Mouse (Mus musculus) lung, postnatal 0 days (tissue): ENCODE results near the gene Rhd. TPM values are rescaled to one million over a fixed set of nuclear protein-coding genes. Genes with fewer than 3 reads are reported as not detected.

Source experiments
- ATAC-seq: fragments of 200-750 bp; cut with Nextera tagmentation; 2 replicates; pipeline ENCODE4 v1.8.0; 2017; ENCODE audit warnings: moderate library complexity
- DNase-seq: peaks from one replicate; pipeline ENCODE4 v3.0.0-alpha.2; 2016; ENCODE audit warnings: low spot score
- H3K27ac ChIP-seq: fragments of 300-500 bp; sonication (generic); 2 replicates; pipeline ENCODE4 v1.5.1; 2014; ENCODE audit warnings: antibody characterized with exemption, mild to moderate bottlenecking, low read length, mixed read lengths
- H3K27me3 ChIP-seq: fragments of 300-500 bp; sonication (generic); replicated peaks from 2 replicates; pipeline ENCODE4 v1.6.1; 2014; ENCODE audit warnings: low read length, mixed read lengths; ENCODE audit not compliant: insufficient read depth
- H3K36me3 ChIP-seq: fragments of 300-500 bp; sonication (generic); 2 replicates; pipeline ENCODE4 v1.6.1; 2014; ENCODE audit warnings: low read length, mixed read lengths; ENCODE audit not compliant: insufficient read depth
- H3K4me1 ChIP-seq: fragments of 300-500 bp; sonication (generic); 2 replicates; pipeline ENCODE4 v1.6.1; 2014; ENCODE audit warnings: antibody characterized with exemption, low read depth, low read length, mixed read lengths; ENCODE audit not compliant: insufficient read depth
- H3K4me2 ChIP-seq: fragments of 300-500 bp; sonication (generic); replicated peaks from 2 replicates; pipeline ENCODE4 v1.6.1; 2014; ENCODE audit warnings: low read depth, mild to moderate bottlenecking, low read length, moderate library complexity, mixed read lengths
- H3K4me3 ChIP-seq: fragments of 300-500 bp; sonication (generic); 2 replicates; pipeline ENCODE4 v1.5.1; 2014; ENCODE audit warnings: low read depth, low read length
- H3K9ac ChIP-seq: fragments of 300-500 bp; sonication (generic); replicated peaks from 2 replicates; pipeline ENCODE4 v1.6.1; 2014; ENCODE audit warnings: low read depth, mild to moderate bottlenecking
- H3K9me3 ChIP-seq: fragments of 300-500 bp; sonication (generic); 2 replicates; pipeline ENCODE4 v1.6.1; 2016; ENCODE audit warnings: low read length, mixed read lengths
- CTCF ChIP-seq: IDR thresholded peaks from 2 replicates; pipeline ENCODE4 v1.5.1; 2016; ENCODE audit warnings: antibody characterized with exemption, mild to moderate bottlenecking
- EP300 ChIP-seq: IDR thresholded peaks from 2 replicates; pipeline ENCODE4 v1.6.1; 2016; ENCODE audit warnings: antibody characterized with exemption, mild to moderate bottlenecking, control low read depth
- WGBS: fragments of 180-500 bp; shearing (Covaris S2); extraction: QIAGEN DNeasy Blood & Tissue Kit; methylation state at CpG from one replicate; pipeline ENCODE4 v1.1.7; 2014; 5-methylcytosine and 5-hydroxymethylcytosine counted together
- polyA plus RNA-seq: library from polyadenylated mRNA; unstranded; fragments of >200 nt; fragmentation: Nextera tagmentation; extraction: Ambion mirVana; gene quantifications from 2 replicates; pipeline ENCODE4 v1.2.1, GENCODE M21; 2015

Gene Rhd
- polyA plus RNA-seq, 1 experiment from 2014 or later, result 2.8 TPM

DNA sequence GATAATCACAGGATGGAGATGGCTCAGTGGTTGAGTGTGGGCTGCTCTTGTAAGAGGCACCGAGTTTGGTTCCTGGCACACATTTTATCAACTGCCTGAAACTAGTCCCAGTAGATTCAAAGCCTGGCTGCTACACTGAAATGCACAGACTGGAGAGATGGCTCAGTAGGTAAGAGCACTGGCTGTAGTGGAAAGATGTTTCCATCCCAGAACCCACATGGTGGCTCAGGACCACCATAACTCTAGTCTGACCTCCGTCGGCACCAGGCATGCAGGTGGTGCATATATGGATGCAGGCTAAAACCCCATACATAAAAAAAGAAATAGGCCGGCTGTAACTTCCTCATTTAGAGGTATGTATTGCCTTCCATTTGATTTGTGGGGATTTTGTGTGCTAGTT is 65.2 kb downstream of the Rhd start:
- 67% methylated on average over 4 of the region's 4 CpGs for WGBS
- Histone ChIP-seq H3K9ac (no peak overlapping the region), H3K27ac (0 out of 2 replicates have a peak overlapping the region, but pooled peaks have one; percentile 2), H3K36me3 (peaks cover 38% of the 10 kb centered on the region), H3K4me1 (peaks cover 4% of the 10 kb centered on the region; the same call in 1 of the 2 replicates), H3K9me3 (no peaks in the 10 kb centered on the region), H3K4me3 (no peak overlapping the region), H3K27me3 (no peaks in the 10 kb centered on the region), H3K4me2 (no peak overlapping the region)
- ATAC-seq, result no peak
- TF ChIP-seq EP300 (no peak), CTCF (no peak)
- no peak for DNase-seq

DNA sequence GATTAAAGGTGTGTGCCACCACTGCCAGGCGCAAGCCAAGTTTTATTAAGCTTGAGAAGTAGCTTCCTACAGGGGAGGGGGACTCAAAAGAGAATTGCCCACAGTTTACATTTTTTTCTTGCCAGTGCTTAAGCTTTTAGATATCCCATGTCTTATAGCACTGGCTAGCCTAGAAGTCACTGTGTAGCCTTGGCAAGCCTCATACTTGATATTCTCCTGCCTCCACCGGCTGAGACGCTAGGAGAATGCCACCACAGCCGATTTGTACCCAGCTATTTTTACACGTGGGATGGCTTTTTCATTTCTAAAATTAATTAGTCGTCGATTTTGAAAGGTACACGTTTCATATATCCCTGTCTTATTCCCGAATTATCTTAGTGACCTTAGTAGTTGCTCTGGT is 65.9 kb downstream of the Rhd start:
- Histone ChIP-seq H3K4me3 (peak overlapping the region; percentile 96), H3K27ac (peak overlapping the region; percentile 95), H3K4me2 (peak overlapping the region; percentile 58), H3K36me3 (peaks cover 43% of the 10 kb centered on the region), H3K9ac (0 out of 2 replicates have a peak overlapping the region, but pooled peaks have one; percentile 6), H3K27me3 (no peaks in the 10 kb centered on the region), H3K9me3 (no peaks in the 10 kb centered on the region), H3K4me1 (peaks cover 4% of the 10 kb centered on the region; the same call in 1 of the 2 replicates)
- 25% methylated on average over 9 of the region's 9 CpGs for WGBS
- ATAC-seq (no peak), DNase-seq (no peak)
- no peak for TF ChIP-seq CTCF
- no peak for TF ChIP-seq EP300

DNA sequence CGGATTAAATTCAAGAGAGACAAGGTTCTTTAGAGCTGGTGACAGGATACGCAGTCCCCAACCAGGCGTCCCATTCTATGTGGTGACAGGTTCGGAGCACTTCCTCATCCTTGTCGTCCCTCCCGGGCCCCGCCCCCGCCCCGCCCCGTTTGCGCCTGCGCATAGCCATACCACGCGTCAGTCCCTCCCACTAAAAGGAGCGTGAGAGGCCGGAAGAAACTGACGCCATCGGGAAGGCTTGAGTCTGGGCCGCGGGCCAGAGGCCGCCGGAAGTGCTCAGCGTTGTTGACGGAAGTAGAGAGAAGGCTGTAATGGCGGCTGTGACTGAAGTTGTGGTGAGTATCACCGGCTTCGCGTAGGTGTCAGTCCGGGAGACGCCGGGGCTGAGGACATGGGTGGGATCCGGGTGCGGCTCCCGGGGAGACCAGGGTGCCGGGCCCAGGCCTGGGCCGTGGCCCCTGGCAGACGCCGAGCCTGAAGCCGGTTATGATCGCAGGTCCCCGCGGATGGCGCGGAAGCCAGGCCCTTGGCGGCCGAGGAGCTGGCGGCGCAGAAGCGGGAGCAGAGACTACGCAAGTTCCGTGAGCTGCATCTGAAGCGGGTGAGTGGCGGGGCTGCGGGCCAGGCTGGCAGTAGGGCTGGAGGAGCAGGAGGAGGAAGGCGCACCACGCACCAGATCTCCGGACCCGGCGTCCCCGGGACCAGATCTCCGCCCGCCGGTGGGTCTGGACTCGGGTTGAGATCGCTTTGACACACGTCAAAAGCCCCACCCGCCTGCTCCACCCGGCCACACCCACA is 66.5 kb downstream of the Rhd start, which contains the start of gene Syf2:
Gene Syf2 (plus strand): TSS at position 215 of the 798 bp plus-strand sequence.
- 2% methylated on average over 66 of the region's 68 CpGs for WGBS

DNA sequence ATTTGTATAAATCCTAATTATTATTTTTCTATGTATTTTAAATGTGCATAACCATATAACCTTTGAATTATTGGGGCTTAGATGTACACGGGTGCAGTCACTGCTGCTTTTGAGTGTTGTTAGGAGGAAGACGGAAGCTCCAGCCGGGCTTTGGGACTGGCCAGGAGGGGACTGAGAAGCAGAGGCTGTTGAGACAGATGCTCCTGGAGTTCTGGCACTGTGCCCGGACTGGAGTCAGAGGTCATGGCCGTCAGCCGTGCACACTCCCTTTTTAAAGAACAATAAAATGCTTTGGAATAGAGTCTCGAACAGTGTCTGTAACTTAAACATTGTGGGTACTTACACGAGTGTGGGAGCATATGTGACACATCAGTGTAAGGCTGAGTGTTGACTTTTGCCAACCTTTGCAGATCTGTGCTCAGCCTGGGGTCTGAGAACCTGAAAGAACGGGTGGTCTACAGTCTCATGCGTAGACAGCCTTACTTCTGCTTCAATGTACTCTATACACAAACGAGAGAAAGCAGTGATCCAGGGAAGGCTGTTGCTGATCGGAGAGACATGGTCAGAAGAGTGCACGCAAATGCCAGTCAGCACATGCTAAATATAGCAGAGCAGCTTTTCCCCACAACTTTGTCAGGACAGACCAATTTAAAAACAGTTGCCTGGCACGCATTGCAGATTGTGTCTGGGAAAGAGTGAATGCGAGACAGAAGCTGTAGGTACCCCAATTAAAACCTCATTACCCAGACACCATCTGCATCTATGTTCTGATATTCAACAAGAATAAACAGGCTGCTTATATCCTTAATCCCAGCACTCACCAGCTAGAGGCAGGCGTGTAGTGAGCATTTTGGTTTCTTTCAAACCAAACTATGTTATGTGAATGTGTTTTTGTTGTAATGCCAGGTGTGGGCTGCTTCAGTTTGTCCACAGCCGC is 73.2 kb downstream of the Rhd start:
- no peaks in the 10 kb centered on the region for H3K27me3 ChIP-seq
- no peaks in the 10 kb centered on the region for H3K4me1 ChIP-seq
- ATAC-seq, result peak; percentile 54
- TF ChIP-seq CTCF (no peak), EP300 (no peak)
- no peak overlapping the region for H3K27ac ChIP-seq
- no peak overlapping the region for H3K9ac ChIP-seq
- no peak overlapping the region for H3K4me3 ChIP-seq
- H3K9me3 ChIP-seq, result no peaks in the 10 kb centered on the region
- no peak overlapping the region for H3K4me2 ChIP-seq
- WGBS, result 41% methylated on average over 17 of the region's 17 CpGs
- DNase-seq, result peak; percentile 52
- peaks cover 28% of the 10 kb centered on the region for H3K36me3 ChIP-seq

More for the DNA sequence above, 66.5 kb downstream of the Rhd start, which contains the start of gene Syf2:
- DNase-seq, result peak; percentile 98
- TF ChIP-seq CTCF (no peak), EP300 (peak; percentile 66)
- Histone ChIP-seq H3K36me3 (peaks cover 41% of the 10 kb centered on the region), H3K4me2 (peak within 1 kb of the TSS; percentile 73), H3K4me1 (peaks cover 4% of the 10 kb centered on the region; the same call in 1 of the 2 replicates), H3K27ac (peak within 1 kb of the TSS; percentile 95), H3K9ac (peak within 1 kb of the TSS; percentile 97), H3K9me3 (no peaks in the 10 kb centered on the region), H3K4me3 (peak within 1 kb of the TSS; percentile 96), H3K27me3 (no peaks in the 10 kb centered on the region)
- peak; percentile 97 for ATAC-seq

DNA sequence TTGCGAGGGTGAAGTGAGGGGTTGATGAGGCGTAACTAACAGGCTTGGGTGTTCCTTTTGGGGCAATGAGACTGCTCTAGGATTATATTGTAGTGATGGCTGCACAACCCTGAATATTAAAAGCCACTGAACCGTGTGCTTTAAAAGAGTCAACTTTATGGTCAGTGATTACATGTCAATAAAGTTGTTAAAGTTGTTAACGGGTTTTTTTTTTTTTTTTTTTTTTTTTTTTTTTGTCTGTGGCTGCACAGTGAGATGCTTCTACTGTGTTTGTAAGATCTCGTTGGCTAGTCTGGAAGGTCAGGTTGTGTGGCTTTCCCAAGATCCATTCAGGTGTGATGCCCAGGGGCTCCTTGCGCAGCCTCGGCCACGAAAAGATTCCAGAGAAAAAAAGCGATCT is 75.6 kb downstream of the Rhd start:
- H3K27ac ChIP-seq, result no peak overlapping the region

More for the DNA sequence above, 75.6 kb downstream of the Rhd start:
- TF ChIP-seq EP300 (no peak), CTCF (no peak)
- peaks cover 15% of the 10 kb centered on the region; the same call in 1 of the 2 replicates for H3K36me3 ChIP-seq
- DNase-seq, result no peak
- H3K27me3 ChIP-seq, result no peaks in the 10 kb centered on the region
- H3K4me1 ChIP-seq, result no peaks in the 10 kb centered on the region
- no peak overlapping the region for H3K4me3 ChIP-seq
- H3K9me3 ChIP-seq, result no peaks in the 10 kb centered on the region
- ATAC-seq, result no peak
- H3K9ac ChIP-seq, result no peak overlapping the region
- 56% methylated on average over 9 of the region's 9 CpGs for WGBS
- no peak overlapping the region for H3K4me2 ChIP-seq
